Mouse (Mus musculus): ENCODE measurements at regions not wholly inside any gene's neighbourhood (a gene's known extent, or its start where the extent isn't known, plus 50 kb on each side); places are given as distances from the start of the nearest gene placed in this dataset.

DNA sequence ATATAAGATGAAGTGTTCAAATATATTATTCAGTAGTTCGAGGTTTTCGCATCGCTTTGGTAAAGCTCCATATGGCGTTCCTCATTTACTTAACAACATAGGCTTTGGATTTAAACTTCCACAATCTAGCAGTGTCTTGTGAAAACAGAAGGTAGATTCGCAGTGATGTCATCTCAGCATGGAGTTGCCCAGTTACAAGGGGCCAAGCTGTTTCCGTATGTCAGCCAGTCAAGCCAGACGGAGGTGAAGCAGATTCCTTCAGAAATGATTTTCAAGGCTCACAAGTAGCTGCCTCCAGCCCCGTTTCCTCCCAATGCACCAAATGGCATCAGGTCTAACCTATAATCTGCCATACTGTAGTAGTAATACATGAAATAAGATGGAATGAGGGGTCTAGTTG, 224.6 kb downstream of the Rwdd3 start:
- H3K9ac ChIP-seq (ENCODE audit: low read depth, low read length) = no peak overlapping the region
- no peaks in the 10 kb centered on the region for H3K36me3 ChIP-seq (ENCODE audit: control insufficient read depth, insufficient read depth, low read length)
- no peaks in the 10 kb centered on the region for H3K9me3 ChIP-seq (replicated peaks; ENCODE audit: control insufficient read depth, low read length)
- H3K4me3 ChIP-seq (ENCODE audit: low read depth, low read length) = no peak overlapping the region
- 79% methylated on average over 8 of the region's 8 CpGs for WGBS (ENCODE audit: insufficient replicate concordance)
- no peaks in the 10 kb centered on the region for H3K4me1 ChIP-seq (ENCODE audit: control insufficient read depth, insufficient read depth, low read length)
- H3K4me2 ChIP-seq = no peak overlapping the region
- no peaks in the 10 kb centered on the region for H3K27me3 ChIP-seq (ENCODE audit: control insufficient read depth, insufficient read depth, low read length)
- H3K27ac ChIP-seq (ENCODE audit: low read depth, low read length) = no peak overlapping the region
- no peak for ATAC-seq (replicated peaks; ENCODE audit: insufficient number of reproducible peaks, low FRiP score, low TSS enrichment)

DNA sequence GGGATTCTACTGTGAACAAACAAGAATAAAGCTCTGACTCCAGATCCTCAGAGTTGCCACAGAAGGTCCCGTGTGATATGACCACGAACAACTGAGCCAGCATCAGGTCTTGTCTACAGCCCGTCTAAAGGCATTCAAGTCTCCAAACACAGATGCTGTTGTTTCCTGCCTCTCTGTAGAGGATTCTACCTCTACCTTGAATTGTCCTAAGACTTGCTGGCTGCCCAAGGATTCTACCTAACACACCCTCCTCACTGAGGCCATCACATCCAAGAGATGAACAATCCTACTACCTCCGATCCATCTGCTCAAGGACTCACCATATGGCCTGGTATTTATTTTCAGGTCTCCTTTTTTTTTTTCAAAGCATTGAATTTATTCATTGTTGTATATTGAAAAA, 237.1 kb downstream of the Rwdd3 start:
- Histone ChIP-seq H3K9me3 (replicated peaks; ENCODE audit: control insufficient read depth, low read length) (no peaks in the 10 kb centered on the region), H3K36me3 (ENCODE audit: control insufficient read depth, insufficient read depth, low read length) (no peaks in the 10 kb centered on the region), H3K27me3 (ENCODE audit: control insufficient read depth, insufficient read depth, low read length) (no peaks in the 10 kb centered on the region), H3K9ac (ENCODE audit: low read depth, low read length) (no peak overlapping the region), H3K4me2 (no peak overlapping the region), H3K4me1 (ENCODE audit: control insufficient read depth, insufficient read depth, low read length) (no peaks in the 10 kb centered on the region), H3K27ac (ENCODE audit: low read depth, low read length) (no peak overlapping the region), H3K4me3 (ENCODE audit: low read depth, low read length) (no peak overlapping the region)
- 92% methylated on average over 4 of the region's 4 CpGs for WGBS (ENCODE audit: insufficient replicate concordance)
- no peak for ATAC-seq (replicated peaks; ENCODE audit: insufficient number of reproducible peaks, low FRiP score, low TSS enrichment)

DNA sequence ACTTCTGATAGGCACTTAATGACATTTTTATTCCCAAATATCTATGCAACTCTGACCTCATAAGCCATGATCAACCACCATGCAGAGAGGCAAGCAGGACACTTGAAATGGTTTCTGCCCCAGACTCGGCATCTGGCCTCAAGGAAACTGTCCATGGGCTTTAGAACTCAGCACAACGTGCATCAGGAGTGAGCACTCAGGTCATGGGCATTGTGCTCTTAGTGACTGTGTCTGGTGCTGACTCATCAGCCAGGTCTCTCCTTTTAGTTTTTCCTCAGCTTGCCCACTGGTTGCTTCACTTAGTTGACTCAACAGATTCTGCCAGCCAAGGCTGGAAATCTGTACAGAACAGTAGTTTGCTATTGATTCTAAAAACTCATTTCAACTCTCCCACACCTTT, 251.1 kb downstream of the Rwdd3 start:
- Histone ChIP-seq H3K36me3 (ENCODE audit: control insufficient read depth, insufficient read depth, low read length) (no peaks in the 10 kb centered on the region), H3K27ac (ENCODE audit: low read depth, low read length) (no peak overlapping the region), H3K9ac (ENCODE audit: low read depth, low read length) (no peak overlapping the region), H3K4me3 (ENCODE audit: low read depth, low read length) (no peak overlapping the region), H3K9me3 (replicated peaks; ENCODE audit: control insufficient read depth, low read length) (no peaks in the 10 kb centered on the region), H3K4me1 (ENCODE audit: control insufficient read depth, insufficient read depth, low read length) (no peaks in the 10 kb centered on the region), H3K4me2 (no peak overlapping the region), H3K27me3 (ENCODE audit: control insufficient read depth, insufficient read depth, low read length) (no peaks in the 10 kb centered on the region)
- ATAC-seq (replicated peaks; ENCODE audit: insufficient number of reproducible peaks, low FRiP score, low TSS enrichment) = no peak
- 39% methylated on average over 2 of the region's 2 CpGs for WGBS (ENCODE audit: insufficient replicate concordance)

DNA sequence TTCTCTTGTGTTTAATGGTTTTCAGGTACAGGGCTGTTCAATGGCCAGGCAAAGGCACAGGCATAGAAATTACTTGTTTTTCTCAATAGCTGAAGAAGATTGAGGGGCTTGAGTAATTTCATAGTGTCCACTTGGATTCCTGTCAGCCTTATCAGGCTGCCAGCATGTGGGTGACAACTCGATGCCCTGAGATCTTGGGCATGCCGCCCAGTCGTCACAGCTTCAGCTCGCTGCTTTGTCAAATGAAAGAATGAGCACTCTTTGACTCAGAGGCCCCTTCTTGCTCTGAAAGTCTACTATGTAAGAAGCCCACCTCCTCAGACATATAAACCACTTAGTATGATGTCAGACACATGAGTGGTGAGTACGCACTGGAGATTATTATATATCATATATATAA, 272.6 kb downstream of the Rwdd3 start:
- H3K27ac ChIP-seq (ENCODE audit: low read depth, low read length) = no peak overlapping the region
- ATAC-seq (replicated peaks; ENCODE audit: insufficient number of reproducible peaks, low FRiP score, low TSS enrichment) = no peak
- WGBS (ENCODE audit: insufficient replicate concordance) = 79% methylated on average over 5 of the region's 5 CpGs

DNA sequence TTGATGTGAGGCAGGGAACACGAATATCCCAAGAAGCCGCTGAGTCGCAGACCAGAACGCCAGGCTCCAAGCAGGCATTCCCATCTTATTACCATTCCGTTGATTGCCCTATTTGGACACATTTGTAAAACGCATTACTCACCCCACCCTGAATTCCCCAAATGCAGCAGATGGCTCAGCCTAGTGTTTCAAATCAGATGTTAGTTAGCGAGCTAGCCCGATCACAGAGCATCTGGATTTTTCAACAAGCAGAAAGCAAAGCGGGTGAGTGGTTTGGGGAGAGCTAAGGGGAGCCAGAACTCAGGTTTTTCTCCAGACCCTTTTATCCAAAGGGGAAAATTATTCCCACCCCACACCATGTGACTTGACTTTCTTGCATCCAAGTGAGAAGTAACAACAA, 273.2 kb downstream of the Rwdd3 start:
- Histone ChIP-seq H3K27ac (ENCODE audit: low read depth, low read length) (no peak overlapping the region), H3K4me3 (ENCODE audit: low read depth, low read length) (no peak overlapping the region), H3K9ac (ENCODE audit: low read depth, low read length) (no peak overlapping the region), H3K4me1 (ENCODE audit: control insufficient read depth, insufficient read depth, low read length) (no peaks in the 10 kb centered on the region), H3K36me3 (ENCODE audit: control insufficient read depth, insufficient read depth, low read length) (no peaks in the 10 kb centered on the region), H3K27me3 (ENCODE audit: control insufficient read depth, insufficient read depth, low read length) (no peaks in the 10 kb centered on the region), H3K4me2 (no peak overlapping the region), H3K9me3 (replicated peaks; ENCODE audit: control insufficient read depth, low read length) (no peaks in the 10 kb centered on the region)
- ATAC-seq (replicated peaks; ENCODE audit: insufficient number of reproducible peaks, low FRiP score, low TSS enrichment) = no peak
- WGBS (ENCODE audit: insufficient replicate concordance) = 85% methylated on average over 9 of the region's 9 CpGs

More for the DNA sequence above, 272.6 kb downstream of the Rwdd3 start:
- Histone ChIP-seq H3K9ac (ENCODE audit: low read depth, low read length) (no peak overlapping the region), H3K4me3 (ENCODE audit: low read depth, low read length) (no peak overlapping the region), H3K4me2 (no peak overlapping the region), H3K27me3 (ENCODE audit: control insufficient read depth, insufficient read depth, low read length) (no peaks in the 10 kb centered on the region), H3K36me3 (ENCODE audit: control insufficient read depth, insufficient read depth, low read length) (no peaks in the 10 kb centered on the region), H3K4me1 (ENCODE audit: control insufficient read depth, insufficient read depth, low read length) (no peaks in the 10 kb centered on the region), H3K9me3 (replicated peaks; ENCODE audit: control insufficient read depth, low read length) (no peaks in the 10 kb centered on the region)

- Histone ChIP-seq H3K9ac (ENCODE audit: low read depth, low read length) (no peak overlapping the region), H3K36me3 (ENCODE audit: control insufficient read depth, insufficient read depth, low read length) (no peaks in the 10 kb centered on the region), H3K4me1 (ENCODE audit: control insufficient read depth, insufficient read depth, low read length) (no peaks in the 10 kb centered on the region), H3K4me3 (ENCODE audit: low read depth, low read length) (no peak overlapping the region), H3K27me3 (ENCODE audit: control insufficient read depth, insufficient read depth, low read length) (no peaks in the 10 kb centered on the region), H3K4me2 (no peak overlapping the region), H3K27ac (ENCODE audit: low read depth, low read length) (no peak overlapping the region), H3K9me3 (replicated peaks; ENCODE audit: control insufficient read depth, low read length) (no peaks in the 10 kb centered on the region)
- no peak for ATAC-seq (replicated peaks; ENCODE audit: insufficient number of reproducible peaks, low FRiP score, low TSS enrichment)
- WGBS (ENCODE audit: insufficient replicate concordance) = 88% methylated on average over 9 of the region's 9 CpGs
These were observed 273.7 kb downstream of the Rwdd3 start for GRCm38 (mm10) chr3:120897758-120898157.

- no peak overlapping the region for H3K4me3 ChIP-seq (ENCODE audit: low read depth, low read length)
- WGBS (ENCODE audit: insufficient replicate concordance) = 86% methylated on average over 12 of the region's 12 CpGs
These were observed 274.3 kb downstream of the Rwdd3 start for GRCm38 (mm10) chr3:120897221-120897620.

GRCm38 (mm10) chr3:120886063-120886841, 285.2 kb downstream of the Rwdd3 start:
- Histone ChIP-seq H3K9me3 (replicated peaks; ENCODE audit: control insufficient read depth, low read length) (no peaks in the 10 kb centered on the region), H3K4me1 (ENCODE audit: control insufficient read depth, insufficient read depth, low read length) (no peaks in the 10 kb centered on the region), H3K36me3 (ENCODE audit: control insufficient read depth, insufficient read depth, low read length) (no peaks in the 10 kb centered on the region), H3K4me2 (peak overlapping the region; percentile 21; the same call in 1 of the 2 replicates), H3K9ac (ENCODE audit: low read depth, low read length) (no peak overlapping the region), H3K27me3 (ENCODE audit: control insufficient read depth, insufficient read depth, low read length) (no peaks in the 10 kb centered on the region), H3K27ac (ENCODE audit: low read depth, low read length) (no peak overlapping the region), H3K4me3 (ENCODE audit: low read depth, low read length) (no peak overlapping the region)
- WGBS (ENCODE audit: insufficient replicate concordance) = 45% methylated on average over 20 of the region's 20 CpGs
- ATAC-seq (replicated peaks; ENCODE audit: insufficient number of reproducible peaks, low FRiP score, low TSS enrichment) = no peak; the same call in 1 of the 2 replicates

More at GRCm38 (mm10) chr3:120897221-120897620, 274.3 kb downstream of the Rwdd3 start:
- H3K27ac ChIP-seq (ENCODE audit: low read depth, low read length) = no peak overlapping the region
- no peak overlapping the region for H3K9ac ChIP-seq (ENCODE audit: low read depth, low read length)
- no peaks in the 10 kb centered on the region for H3K36me3 ChIP-seq (ENCODE audit: control insufficient read depth, insufficient read depth, low read length)
- no peaks in the 10 kb centered on the region for H3K4me1 ChIP-seq (ENCODE audit: control insufficient read depth, insufficient read depth, low read length)
- no peaks in the 10 kb centered on the region for H3K9me3 ChIP-seq (replicated peaks; ENCODE audit: control insufficient read depth, low read length)
- ATAC-seq (replicated peaks; ENCODE audit: insufficient number of reproducible peaks, low FRiP score, low TSS enrichment) = no peak
- no peaks in the 10 kb centered on the region for H3K27me3 ChIP-seq (ENCODE audit: control insufficient read depth, insufficient read depth, low read length)
- H3K4me2 ChIP-seq = no peak overlapping the region

DNA sequence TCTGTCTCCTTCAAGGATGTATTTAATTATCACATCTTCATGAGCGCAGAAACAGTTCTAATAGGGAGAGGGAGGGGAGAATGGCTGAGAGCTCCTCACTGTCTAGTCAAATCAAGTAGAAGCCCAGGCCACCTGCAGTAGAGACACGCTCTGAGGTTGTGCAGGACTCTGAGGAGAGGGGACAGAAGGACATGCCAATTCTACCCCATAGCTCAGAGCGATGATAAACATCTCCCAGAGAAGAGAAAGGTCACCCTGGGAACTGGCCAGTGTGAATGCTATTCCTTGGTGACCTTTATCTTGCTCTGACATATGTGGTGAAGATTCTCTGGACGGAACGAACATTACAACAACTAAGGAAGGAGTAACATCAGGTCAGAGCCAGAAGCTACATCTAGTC, 286.1 kb downstream of the Rwdd3 start:
- Histone ChIP-seq H3K27ac (ENCODE audit: low read depth, low read length) (no peak overlapping the region), H3K4me3 (ENCODE audit: low read depth, low read length) (no peak overlapping the region), H3K27me3 (ENCODE audit: control insufficient read depth, insufficient read depth, low read length) (no peaks in the 10 kb centered on the region), H3K9ac (ENCODE audit: low read depth, low read length) (no peak overlapping the region), H3K36me3 (ENCODE audit: control insufficient read depth, insufficient read depth, low read length) (no peaks in the 10 kb centered on the region), H3K4me1 (ENCODE audit: control insufficient read depth, insufficient read depth, low read length) (no peaks in the 10 kb centered on the region), H3K4me2 (no peak overlapping the region), H3K9me3 (replicated peaks; ENCODE audit: control insufficient read depth, low read length) (no peaks in the 10 kb centered on the region)
- no peak for ATAC-seq (replicated peaks; ENCODE audit: insufficient number of reproducible peaks, low FRiP score, low TSS enrichment)
- WGBS (ENCODE audit: insufficient replicate concordance) = 69% methylated on average over 5 of the region's 5 CpGs

Data from heart, embryonic 11.5 days (tissue).